Mouse (Mus musculus): ENCODE results near the gene Tex50. TPM values are rescaled to one million over a fixed set of nuclear protein-coding genes. Genes with fewer than 3 reads are reported as not detected.
"Not testable (repeated sequence)": the region's sequence is repeated elsewhere in the genome, so short reads cannot be mapped to it uniquely, and the experiment has no call there.

Gene Tex50
- polyA plus RNA-seq (2014; fragmentation: Nextera tagmentation; extraction: Ambion mirVana) = 0.43 and 0.47 TPM in 2 replicates

GRCm38 (mm10) chr1:161159214-161159613 lies at the start of gene Tex50:
TSS of gene Tex50 (minus strand) at chr1:161159314.
- no peaks in the 10 kb centered on the region for H3K4me1 ChIP-seq (ENCODE audit: control insufficient read depth, insufficient read depth, low read length)
- no peak within 1 kb of the TSS for H3K9ac ChIP-seq (replicated peaks; ENCODE audit: low read length)
- H3K36me3 ChIP-seq (ENCODE audit: control insufficient read depth, insufficient read depth, low read length) = no peaks in the 10 kb centered on the region
- no peaks in the 10 kb centered on the region for H3K9me3 ChIP-seq (ENCODE audit: control insufficient read depth, low read length)
- no peak within 1 kb of the TSS for H3K27ac ChIP-seq (replicated peaks; ENCODE audit: low read depth, low read length)
- H3K27me3 ChIP-seq (ENCODE audit: control insufficient read depth, insufficient read depth, low read length) = no peaks in the 10 kb centered on the region
- 92% methylated on average over 3 of the region's 3 CpGs for WGBS
- no peak within 1 kb of the TSS for H3K4me2 ChIP-seq (ENCODE audit: low read length)
- H3K4me3 ChIP-seq (replicated peaks; ENCODE audit: low read depth, low read length) = no peak within 1 kb of the TSS
- no peak for ATAC-seq (ENCODE audit: low FRiP score, low TSS enrichment)
- DNase-seq = no peak

- no peak overlapping the region for H3K27ac ChIP-seq (replicated peaks; ENCODE audit: low read depth, low read length)
- no peak for DNase-seq
- no peaks in the 10 kb centered on the region for H3K9me3 ChIP-seq (ENCODE audit: control insufficient read depth, low read length)
- H3K4me2 ChIP-seq (ENCODE audit: low read length) = no peak overlapping the region
- H3K27me3 ChIP-seq (ENCODE audit: control insufficient read depth, insufficient read depth, low read length) = no peaks in the 10 kb centered on the region
- H3K36me3 ChIP-seq (ENCODE audit: control insufficient read depth, insufficient read depth, low read length) = no peaks in the 10 kb centered on the region
- 78% methylated on average over 5 of the region's 5 CpGs for WGBS
- no peak for ATAC-seq (ENCODE audit: low FRiP score, low TSS enrichment)
- no peaks in the 10 kb centered on the region for H3K4me1 ChIP-seq (ENCODE audit: control insufficient read depth, insufficient read depth, low read length)
- no peak overlapping the region for H3K9ac ChIP-seq (replicated peaks; ENCODE audit: low read length)
- no peak overlapping the region for H3K4me3 ChIP-seq (replicated peaks; ENCODE audit: low read depth, low read length)
Measured at GRCm38 (mm10) chr1:161199856-161200255, 40.7 kb upstream of the Tex50 start.

- Histone ChIP-seq H3K4me2 (ENCODE audit: low read length) (peak overlapping the region; percentile 66), H3K27ac (replicated peaks; ENCODE audit: low read depth, low read length) (peak overlapping the region; percentile 71; the same call in 1 of the 2 replicates), H3K4me3 (replicated peaks; ENCODE audit: low read depth, low read length) (peak overlapping the region; percentile 37)
- H3K4me1 ChIP-seq (ENCODE audit: control insufficient read depth, insufficient read depth, low read length); H3K9ac ChIP-seq (replicated peaks; ENCODE audit: low read length); H3K36me3 ChIP-seq (ENCODE audit: control insufficient read depth, insufficient read depth, low read length); H3K9me3 ChIP-seq (ENCODE audit: control insufficient read depth, low read length); ATAC-seq (ENCODE audit: low FRiP score, low TSS enrichment); DNase-seq; H3K27me3 ChIP-seq (ENCODE audit: control insufficient read depth, insufficient read depth, low read length): not testable (repeated sequence)
- 48% methylated on average over 11 of the region's 11 CpGs for WGBS
Measured at GRCm38 (mm10) chr1:161196364-161196763, 37.2 kb upstream of the Tex50 start.

GRCm38 (mm10) chr1:161195541-161196351 lies 36.6 kb upstream of the Tex50 start:
- Histone ChIP-seq H3K9me3 (ENCODE audit: control insufficient read depth, low read length) (no peaks in the 10 kb centered on the region), H3K4me2 (ENCODE audit: low read length) (peak overlapping the region; percentile 66), H3K27me3 (ENCODE audit: control insufficient read depth, insufficient read depth, low read length) (no peaks in the 10 kb centered on the region), H3K9ac (replicated peaks; ENCODE audit: low read length) (no peak overlapping the region; the same call in 1 of the 2 replicates), H3K4me3 (replicated peaks; ENCODE audit: low read depth, low read length) (peak overlapping the region; percentile 37), H3K27ac (replicated peaks; ENCODE audit: low read depth, low read length) (peak overlapping the region; percentile 71), H3K4me1 (ENCODE audit: control insufficient read depth, insufficient read depth, low read length) (no peaks in the 10 kb centered on the region), H3K36me3 (ENCODE audit: control insufficient read depth, insufficient read depth, low read length) (no peaks in the 10 kb centered on the region)
- 0% methylated on average over 16 of the region's 16 CpGs for WGBS
- DNase-seq (peak; percentile 95), ATAC-seq (ENCODE audit: low FRiP score, low TSS enrichment) (peak; percentile 96)

GRCm38 (mm10) chr1:161190253-161190910 lies 31.3 kb upstream of the Tex50 start:
- ATAC-seq (ENCODE audit: low FRiP score, low TSS enrichment) (no peak), DNase-seq (no peak)
- WGBS = 83% methylated on average over 9 of the region's 9 CpGs
- H3K9ac ChIP-seq (replicated peaks; ENCODE audit: low read length) = no peak overlapping the region
- H3K27me3 ChIP-seq (ENCODE audit: control insufficient read depth, insufficient read depth, low read length) = no peaks in the 10 kb centered on the region
- no peak overlapping the region for H3K4me2 ChIP-seq (ENCODE audit: low read length)
- no peaks in the 10 kb centered on the region for H3K4me1 ChIP-seq (ENCODE audit: control insufficient read depth, insufficient read depth, low read length)
- H3K36me3 ChIP-seq (ENCODE audit: control insufficient read depth, insufficient read depth, low read length) = no peaks in the 10 kb centered on the region
- H3K4me3 ChIP-seq (replicated peaks; ENCODE audit: low read depth, low read length) = no peak overlapping the region
- H3K9me3 ChIP-seq (ENCODE audit: control insufficient read depth, low read length) = no peaks in the 10 kb centered on the region
- no peak overlapping the region for H3K27ac ChIP-seq (replicated peaks; ENCODE audit: low read depth, low read length)

GRCm38 (mm10) chr1:161185431-161185830 lies 26.3 kb upstream of the Tex50 start:
- H3K4me3 ChIP-seq (replicated peaks; ENCODE audit: low read depth, low read length) = no peak overlapping the region
- H3K4me2 ChIP-seq (ENCODE audit: low read length) = no peak overlapping the region
- no peaks in the 10 kb centered on the region for H3K9me3 ChIP-seq (ENCODE audit: control insufficient read depth, low read length)
- H3K27ac ChIP-seq (replicated peaks; ENCODE audit: low read depth, low read length) = no peak overlapping the region
- 90% methylated on average over 3 of the region's 3 CpGs for WGBS
- no peak overlapping the region for H3K9ac ChIP-seq (replicated peaks; ENCODE audit: low read length)
- no peaks in the 10 kb centered on the region for H3K4me1 ChIP-seq (ENCODE audit: control insufficient read depth, insufficient read depth, low read length)
- ATAC-seq (ENCODE audit: low FRiP score, low TSS enrichment) (no peak), DNase-seq (no peak)
- no peaks in the 10 kb centered on the region for H3K36me3 ChIP-seq (ENCODE audit: control insufficient read depth, insufficient read depth, low read length)
- no peaks in the 10 kb centered on the region for H3K27me3 ChIP-seq (ENCODE audit: control insufficient read depth, insufficient read depth, low read length)

- H3K9me3 ChIP-seq (ENCODE audit: control insufficient read depth, low read length) = no peaks in the 10 kb centered on the region
- H3K4me1 ChIP-seq (ENCODE audit: control insufficient read depth, insufficient read depth, low read length) = no peaks in the 10 kb centered on the region
- WGBS = 73% methylated on average over 9 of the region's 9 CpGs
- no peaks in the 10 kb centered on the region for H3K36me3 ChIP-seq (ENCODE audit: control insufficient read depth, insufficient read depth, low read length)
- H3K27ac ChIP-seq (replicated peaks; ENCODE audit: low read depth, low read length) = no peak overlapping the region
- no peak overlapping the region for H3K4me3 ChIP-seq (replicated peaks; ENCODE audit: low read depth, low read length)
- DNase-seq = no peak
- H3K9ac ChIP-seq (replicated peaks; ENCODE audit: low read length) = no peak overlapping the region
- no peaks in the 10 kb centered on the region for H3K27me3 ChIP-seq (ENCODE audit: control insufficient read depth, insufficient read depth, low read length)
- ATAC-seq (ENCODE audit: low FRiP score, low TSS enrichment) = no peak
- no peak overlapping the region for H3K4me2 ChIP-seq (ENCODE audit: low read length)
Measured at GRCm38 (mm10) chr1:161183677-161184076, 24.6 kb upstream of the Tex50 start.

- Histone ChIP-seq H3K9me3 (ENCODE audit: control insufficient read depth, low read length) (no peaks in the 10 kb centered on the region), H3K4me1 (ENCODE audit: control insufficient read depth, insufficient read depth, low read length) (no peaks in the 10 kb centered on the region), H3K4me3 (replicated peaks; ENCODE audit: low read depth, low read length) (no peak overlapping the region), H3K27me3 (ENCODE audit: control insufficient read depth, insufficient read depth, low read length) (no peaks in the 10 kb centered on the region), H3K4me2 (ENCODE audit: low read length) (no peak overlapping the region), H3K36me3 (ENCODE audit: control insufficient read depth, insufficient read depth, low read length) (no peaks in the 10 kb centered on the region), H3K9ac (replicated peaks; ENCODE audit: low read length) (no peak overlapping the region), H3K27ac (replicated peaks; ENCODE audit: low read depth, low read length) (no peak overlapping the region)
- WGBS = 87% methylated on average over 9 of the region's 9 CpGs
- ATAC-seq (ENCODE audit: low FRiP score, low TSS enrichment) (no peak), DNase-seq (no peak)
Measured at GRCm38 (mm10) chr1:161182386-161182785, 23.3 kb upstream of the Tex50 start.
